Mouse (Mus musculus) adrenal gland, postnatal 10 days (tissue): ENCODE results near the gene Nav2. TPM values are rescaled to one million over a fixed set of nuclear protein-coding genes. Genes with fewer than 3 reads are reported as not detected.

Experiments used
- DNase-seq: peaks from one replicate; pipeline ENCODE4 v3.0.0; 2021; ENCODE audit warnings: mixed read lengths
- total RNA-seq, 2 experiments: library from RNA; stranded (reverse); gene quantifications; 2 replicates each; pipeline ENCODE4 v1.2.3; 2021

The Nav2 gene
- total RNA-seq, 2 experiments from 2014 or later = 12.2 to 25.6 TPM

GRCm38 (mm10) chr7:49283507-49284361, 375.2 kb downstream of the Nav2 start:
- DNase-seq = peak; percentile 23

GRCm38 (mm10) chr7:49288186-49288585, 379.7 kb downstream of the Nav2 start:
- peak; percentile 22 for DNase-seq

DNA sequence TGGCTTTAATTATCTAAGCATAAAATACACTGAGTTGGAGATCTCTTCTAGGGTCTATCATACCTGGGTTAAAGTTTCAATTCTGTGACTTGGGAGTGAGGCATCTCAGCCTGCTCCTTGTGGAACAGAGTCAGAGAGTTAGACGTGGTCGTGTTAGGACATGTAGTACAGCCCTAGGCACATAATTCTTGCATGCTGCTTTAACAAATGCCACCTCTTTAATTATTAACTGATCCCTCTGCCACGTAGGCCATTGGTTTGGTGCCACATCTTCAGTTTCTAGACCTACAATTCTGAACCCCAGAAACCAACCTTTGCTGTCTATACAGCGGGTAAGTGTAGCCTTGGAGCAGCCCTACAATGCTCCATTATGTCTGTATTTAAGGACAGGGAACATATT, 381.8 kb downstream of the Nav2 start:
- DNase-seq = no peak

DNA sequence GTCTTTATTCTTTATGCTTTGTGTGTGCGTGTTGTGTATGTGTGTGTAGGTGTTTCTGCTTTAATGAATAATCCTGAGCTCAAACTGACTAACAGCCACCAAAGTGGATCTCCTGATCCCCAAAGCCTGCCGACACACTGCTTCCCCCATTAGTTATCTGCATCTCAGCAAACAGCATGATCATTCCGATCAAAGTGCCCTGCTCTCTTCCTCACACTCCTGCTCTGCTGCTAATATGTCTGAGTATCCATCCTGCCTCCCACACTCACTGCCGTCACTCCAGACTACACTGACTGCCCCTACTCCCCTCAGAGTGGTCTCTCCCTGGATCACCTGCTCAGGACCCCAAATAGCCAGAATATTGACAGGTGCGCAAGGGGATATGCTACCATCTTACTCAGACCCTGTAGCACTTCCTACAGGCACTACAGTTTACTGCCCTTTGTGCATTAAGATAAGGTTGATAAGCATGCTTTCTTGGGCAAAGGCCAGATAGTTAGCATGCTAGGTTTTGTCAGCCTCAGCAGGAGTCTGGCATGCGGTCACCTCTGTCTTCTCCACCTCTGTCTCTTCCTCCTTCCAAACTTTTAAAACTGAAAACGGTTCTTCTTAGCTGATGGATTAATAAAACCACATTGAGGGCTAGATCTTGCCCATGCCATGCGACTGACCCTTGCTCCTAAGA, 382.8 kb downstream of the Nav2 start:
- DNase-seq = no peak

GRCm38 (mm10) chr7:49297148-49297547, 388.6 kb downstream of the Nav2 start:
- no peak for DNase-seq

DNA sequence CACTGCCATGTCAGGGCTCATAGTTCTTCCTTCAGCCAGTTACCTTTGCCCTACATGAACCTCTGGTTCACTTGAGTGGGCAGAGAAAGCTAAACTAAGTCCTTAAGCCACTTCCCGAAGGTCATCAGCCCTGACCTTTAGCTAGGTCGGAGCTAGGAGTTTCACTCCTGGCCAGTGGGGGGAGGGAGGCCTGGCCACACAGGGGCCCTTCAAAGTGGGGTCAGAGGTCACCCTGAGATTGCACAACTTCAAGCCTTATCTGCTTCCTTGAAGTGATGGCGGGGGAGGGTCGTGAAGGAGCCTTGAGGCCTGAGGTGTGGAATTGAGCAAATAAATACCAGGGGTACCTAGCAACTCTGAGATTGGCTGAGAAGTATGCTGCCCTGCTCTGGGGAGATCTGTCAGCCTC, 389.9 kb downstream of the Nav2 start:
- DNase-seq = no peak

GRCm38 (mm10) chr7:49301487-49301886, 393.0 kb downstream of the Nav2 start:
- no peak for DNase-seq

- no peak for DNase-seq
Measured at GRCm38 (mm10) chr7:49303600-49304411, 395.3 kb downstream of the Nav2 start.

DNA sequence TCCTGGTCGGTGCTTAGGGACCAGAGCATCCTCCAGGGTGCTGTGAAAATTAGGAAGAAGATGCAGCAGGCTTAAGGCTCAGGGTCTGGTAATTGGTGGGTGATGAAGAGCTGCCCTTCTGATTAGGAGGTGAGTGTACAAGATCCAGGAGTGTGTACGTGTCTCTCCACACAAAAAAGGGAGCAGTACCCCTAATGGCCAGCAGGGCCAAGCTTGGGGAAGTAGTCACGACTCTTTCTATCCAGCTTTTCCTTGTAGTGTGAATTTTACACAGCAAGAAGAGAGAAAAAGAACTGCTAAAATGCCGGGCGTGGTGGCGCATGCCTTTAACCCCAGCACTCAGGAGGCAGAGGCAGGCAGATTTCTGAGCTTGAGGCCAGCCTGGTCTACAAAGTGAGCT, 399.2 kb downstream of the Nav2 start:
- DNase-seq = no peak

GRCm38 (mm10) chr7:49309746-49310145, 401.2 kb downstream of the Nav2 start:
- DNase-seq = no peak

- DNase-seq = peak; percentile 47
Measured at GRCm38 (mm10) chr7:49313945-49314344, 405.4 kb downstream of the Nav2 start.

DNA sequence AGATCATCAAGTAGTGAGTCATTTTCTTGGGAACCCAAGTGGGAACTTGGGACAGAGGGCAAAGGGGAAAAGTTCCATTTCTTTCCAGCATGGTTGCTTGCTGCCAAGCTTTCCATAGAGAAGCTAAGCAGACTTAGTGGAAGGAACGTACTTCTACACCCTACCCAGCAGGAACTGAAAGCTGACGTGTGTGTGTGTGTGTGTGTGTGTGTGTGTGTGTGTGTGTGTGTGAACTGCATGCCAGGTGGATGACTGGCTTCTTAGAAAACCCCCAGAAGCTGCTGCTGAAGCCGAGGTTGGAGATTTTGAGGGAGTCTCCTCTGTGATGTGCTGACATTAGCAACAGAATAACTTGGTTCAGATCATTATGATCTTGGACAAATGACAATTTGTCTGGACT, 406.5 kb downstream of the Nav2 start:
- DNase-seq = no peak

DNA sequence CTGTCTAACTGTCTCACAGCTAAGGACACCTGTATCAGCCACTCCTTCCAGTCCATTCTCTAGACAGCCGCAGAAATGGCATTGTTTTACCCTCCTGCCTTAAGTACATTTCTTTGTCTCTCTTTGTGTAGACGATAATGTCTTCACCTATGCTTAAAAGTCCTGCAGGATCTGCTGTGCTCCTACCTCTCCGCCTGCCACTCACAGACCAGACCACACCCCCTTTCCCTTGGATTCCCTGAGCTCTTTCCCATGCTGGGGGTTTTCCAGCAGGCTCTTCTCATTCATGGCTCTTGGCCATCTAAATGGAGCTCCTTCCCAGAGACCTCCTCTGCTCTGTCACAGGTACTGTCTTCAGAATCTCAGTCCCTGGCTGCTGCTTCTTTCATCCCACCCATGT, 408.1 kb downstream of the Nav2 start:
- DNase-seq = no peak

DNA sequence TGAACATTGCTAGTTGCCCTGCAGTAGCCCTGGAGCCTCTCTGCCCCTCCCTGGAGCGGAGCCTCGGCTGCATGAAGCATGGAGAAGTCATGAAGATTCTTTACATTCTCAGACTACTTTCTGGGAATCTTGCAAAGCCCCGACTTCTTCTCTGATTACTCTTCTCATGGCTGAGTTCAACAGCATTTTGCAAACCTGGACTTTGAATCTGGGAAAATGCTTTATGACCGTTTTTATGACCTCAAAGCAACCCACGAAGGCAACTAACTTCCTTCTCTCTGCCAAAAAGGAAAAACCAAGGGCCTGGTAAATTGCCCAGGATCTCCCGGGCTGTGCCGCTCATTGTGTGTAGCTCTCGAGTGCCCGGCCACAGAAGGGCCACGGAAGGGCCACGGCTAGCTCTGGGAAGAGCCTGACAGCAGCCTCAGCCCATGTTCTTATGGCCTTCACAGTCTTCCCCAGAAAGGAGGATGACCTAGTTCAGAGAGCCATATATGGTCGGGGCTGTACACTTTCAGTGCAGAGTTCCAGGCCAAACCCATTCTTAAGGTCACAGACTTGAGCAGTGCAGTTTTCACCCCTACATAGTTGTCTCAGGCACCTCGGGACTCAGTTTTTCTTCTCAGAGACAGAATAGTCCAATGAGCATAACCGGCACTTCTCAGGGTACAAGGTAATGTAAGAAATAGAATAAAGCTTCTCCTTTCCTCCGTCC, 409.8 kb downstream of the Nav2 start:
- DNase-seq = peak; percentile 23

DNA sequence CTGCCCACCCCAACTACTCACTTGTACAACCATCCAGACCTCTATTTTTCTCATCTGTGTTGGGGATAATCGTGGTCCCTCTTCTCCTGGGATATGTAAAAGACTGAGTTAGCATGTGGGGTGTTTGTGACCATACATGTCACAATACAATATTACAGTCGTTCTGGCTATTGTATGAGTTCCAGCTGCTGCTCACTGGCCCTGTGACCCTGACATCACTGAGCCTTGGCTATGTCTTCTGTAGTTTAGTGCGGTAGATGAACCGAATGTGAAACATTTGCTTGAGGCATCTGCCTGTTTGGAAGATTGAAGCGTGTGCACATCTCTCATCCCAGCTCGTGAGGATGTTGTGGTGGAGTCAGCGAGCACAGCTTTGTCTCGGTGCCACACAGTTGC, 410.4 kb downstream of the Nav2 start:
- DNase-seq = no peak

GRCm38 (mm10) chr7:49319981-49320380, 411.5 kb downstream of the Nav2 start:
- no peak for DNase-seq

DNA sequence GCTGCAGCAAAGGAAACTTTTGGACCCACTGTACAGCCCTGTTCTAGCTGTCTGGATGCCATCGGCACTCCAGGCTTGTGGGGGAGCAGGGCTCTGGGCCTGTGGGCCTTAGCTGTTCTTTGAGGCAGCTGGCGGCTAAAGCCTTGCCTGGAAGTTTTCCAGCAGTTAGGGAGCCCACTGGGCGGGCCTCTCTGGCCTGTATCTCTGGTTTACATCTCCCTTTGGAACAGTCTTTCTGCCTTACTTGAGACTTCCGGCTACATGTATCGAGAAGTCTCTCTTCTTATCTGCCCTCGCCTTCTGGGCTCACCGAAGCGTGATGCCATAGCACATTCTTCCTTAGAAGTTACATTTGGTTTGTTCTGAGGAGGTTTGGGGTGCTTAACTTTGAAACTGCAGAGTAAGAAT, 412.6 kb downstream of the Nav2 start:
- DNase-seq = no peak

DNA sequence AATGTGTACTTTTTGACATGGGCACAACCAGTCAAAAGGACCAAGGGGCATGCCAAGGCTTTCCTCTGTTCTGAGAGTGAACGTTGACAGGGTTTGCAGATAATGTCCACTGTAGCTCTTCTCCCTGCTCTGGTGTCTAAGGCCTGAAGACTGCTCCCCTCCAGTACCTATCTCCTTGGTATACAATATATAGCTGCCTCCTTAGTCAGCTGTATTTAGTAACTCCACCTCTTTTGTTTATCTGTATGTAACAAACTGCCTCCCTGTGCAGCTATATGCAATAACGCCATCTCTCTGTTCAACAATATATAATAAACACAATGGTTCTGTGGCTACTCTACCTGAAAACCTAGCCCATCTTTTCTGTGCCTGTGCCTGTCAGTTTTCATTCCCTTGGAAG, 413.7 kb downstream of the Nav2 start:
- no peak for DNase-seq

DNA sequence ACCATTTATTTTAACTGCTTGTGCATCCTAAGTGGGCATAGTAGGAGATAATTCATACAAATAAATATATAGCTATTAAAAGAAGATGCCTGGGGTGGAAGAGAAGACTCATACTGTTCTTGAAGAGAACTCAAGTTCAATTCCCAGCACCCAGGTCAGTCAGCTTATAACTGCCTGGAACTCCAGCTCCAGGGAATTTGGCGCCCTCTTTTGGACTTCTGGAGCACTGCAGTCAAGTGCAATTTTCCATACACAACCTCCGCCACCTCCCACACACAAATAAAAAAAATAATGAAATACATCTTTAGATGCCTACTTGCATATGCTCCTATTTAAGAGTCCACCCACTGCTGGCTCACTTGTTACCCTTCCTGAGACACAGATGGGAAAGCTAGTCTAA, 416.1 kb downstream of the Nav2 start:
- DNase-seq = no peak

GRCm38 (mm10) chr7:49326136-49326722, 417.7 kb downstream of the Nav2 start:
- DNase-seq = no peak

GRCm38 (mm10) chr7:49326967-49327742, 418.6 kb downstream of the Nav2 start:
- DNase-seq = no peak
